Mouse (Mus musculus): ENCODE data around the gene Tmub1.

The Tmub1 gene

DNA sequence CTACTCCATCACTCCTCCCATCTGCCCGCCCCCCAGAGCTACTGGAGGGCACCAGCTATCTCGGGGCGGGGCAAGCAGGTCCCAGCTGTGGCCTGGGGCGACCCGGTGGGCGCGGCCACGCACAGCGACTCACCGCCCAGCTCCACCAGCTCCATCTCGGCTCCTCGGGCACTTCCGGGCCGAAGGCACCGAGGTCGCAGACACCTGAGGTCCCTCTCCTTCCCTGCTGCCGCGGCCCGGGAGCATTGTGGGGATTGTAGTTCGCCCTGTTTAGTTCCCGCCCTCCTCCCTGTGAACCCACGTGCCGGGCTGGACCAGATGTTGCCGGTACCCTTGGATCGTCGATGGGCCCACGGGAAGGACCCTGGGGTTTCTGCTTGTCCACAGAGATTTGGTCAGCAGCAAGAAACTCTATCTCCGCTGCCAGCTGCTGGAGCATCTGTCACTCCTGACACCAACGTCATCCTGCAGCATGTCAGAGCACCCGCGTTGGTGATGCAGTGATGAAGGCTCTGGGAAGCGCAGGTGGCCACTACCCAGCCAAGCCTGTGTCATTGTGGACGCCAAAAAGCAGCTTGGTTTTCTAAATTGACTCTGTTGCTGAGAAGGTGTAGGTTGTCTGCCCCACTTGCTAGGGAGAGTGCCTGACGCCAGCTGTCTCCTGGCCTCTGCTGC is at the start of gene Tmub1:
TSS of gene Tmub1 (minus strand) at position 231 of the 675 bp plus-strand sequence.
- DNase-seq (ENCODE audit: low read depth, low spot score), result no peak

- DNase-seq (ENCODE audit: low read depth, low spot score), result no peak
These were observed 49.1 kb upstream of the Tmub1 start for GRCm38 (mm10) chr5:24496756-24497155.

DNA sequence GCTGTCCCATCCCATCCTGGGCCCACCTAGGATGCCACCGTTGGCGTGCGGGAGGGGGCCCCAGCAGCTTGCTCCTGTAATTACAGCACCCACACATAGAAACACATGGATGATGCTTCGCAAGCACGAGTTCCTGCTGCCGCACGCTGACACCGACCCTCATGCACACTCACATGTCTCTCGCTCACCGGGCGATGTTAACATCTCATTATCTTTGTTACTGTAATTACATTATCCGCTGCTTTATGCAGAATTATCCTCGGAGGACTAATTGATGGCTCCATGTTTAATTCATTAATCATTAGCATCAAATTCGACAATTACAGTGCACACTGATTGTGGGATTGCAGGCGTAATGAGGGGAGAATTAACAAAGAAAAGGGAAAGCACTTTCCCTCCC is 47.4 kb upstream of the Tmub1 start:
- no peak for DNase-seq (ENCODE audit: low read depth, low spot score)

DNA sequence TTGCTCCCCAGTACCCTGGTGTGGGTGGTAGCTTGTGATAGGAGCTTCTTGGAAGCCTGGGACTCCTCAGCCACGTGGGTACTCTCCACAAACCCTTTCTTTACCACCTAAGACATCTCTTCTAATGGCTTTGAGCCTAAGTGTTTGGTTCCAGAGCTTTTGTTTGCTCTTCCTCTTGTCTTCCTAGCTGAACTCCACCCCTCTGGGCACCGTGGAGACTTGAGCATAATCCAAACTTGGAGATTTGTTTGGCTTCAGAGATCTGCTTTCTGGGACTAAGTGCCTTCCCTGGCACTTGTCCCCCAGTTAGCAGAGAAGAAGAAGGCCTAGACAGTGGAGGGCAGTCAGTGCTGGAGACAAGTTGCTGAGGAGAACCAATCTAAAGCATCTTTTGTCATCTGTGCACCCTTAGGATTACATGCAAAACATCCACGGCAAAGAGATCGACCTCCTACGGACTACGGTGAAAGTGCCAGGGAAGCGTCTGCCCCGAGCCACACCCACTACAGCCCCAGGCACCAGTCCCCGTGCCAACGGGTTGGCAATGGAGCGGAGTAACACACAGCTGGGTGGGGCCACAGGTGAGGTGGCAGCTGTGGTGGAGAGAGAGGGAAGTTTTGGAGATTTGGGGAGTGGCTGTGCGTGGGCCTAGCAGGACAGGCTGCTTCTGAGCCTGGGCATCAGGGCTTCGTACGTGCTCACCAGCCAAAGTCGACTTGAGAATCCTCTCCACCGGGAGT is 45.1 kb upstream of the Tmub1 start:
- no peak for DNase-seq (ENCODE audit: low read depth, low spot score)

- no peak for DNase-seq (ENCODE audit: low read depth, low spot score)
These were observed 42.8 kb upstream of the Tmub1 start for GRCm38 (mm10) chr5:24490413-24490920.

DNA sequence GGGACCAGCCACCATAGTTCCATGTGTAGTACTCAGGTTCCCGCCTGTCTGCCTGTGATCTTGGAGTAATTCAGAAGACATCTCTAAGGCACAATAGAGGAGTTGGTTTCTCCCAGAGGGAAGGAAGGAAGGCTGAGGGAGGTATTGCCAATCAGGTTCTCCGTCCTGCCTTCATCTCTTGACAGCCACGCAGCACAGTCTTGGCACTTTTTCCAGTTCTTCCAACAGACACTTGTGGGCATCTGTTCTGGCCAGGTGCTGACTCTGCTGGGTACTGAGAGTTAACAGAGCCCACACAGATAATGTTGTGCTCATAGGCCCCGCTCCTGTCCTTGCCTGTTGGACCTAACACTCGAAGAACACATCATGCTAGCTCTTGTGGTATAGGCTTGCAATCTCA is 39.1 kb upstream of the Tmub1 start:
- DNase-seq (ENCODE audit: low read depth, low spot score), result no peak

GRCm38 (mm10) chr5:24486097-24486496 is 38.4 kb upstream of the Tmub1 start:
- DNase-seq (ENCODE audit: low read depth, low spot score), result peak; percentile 78

DNA sequence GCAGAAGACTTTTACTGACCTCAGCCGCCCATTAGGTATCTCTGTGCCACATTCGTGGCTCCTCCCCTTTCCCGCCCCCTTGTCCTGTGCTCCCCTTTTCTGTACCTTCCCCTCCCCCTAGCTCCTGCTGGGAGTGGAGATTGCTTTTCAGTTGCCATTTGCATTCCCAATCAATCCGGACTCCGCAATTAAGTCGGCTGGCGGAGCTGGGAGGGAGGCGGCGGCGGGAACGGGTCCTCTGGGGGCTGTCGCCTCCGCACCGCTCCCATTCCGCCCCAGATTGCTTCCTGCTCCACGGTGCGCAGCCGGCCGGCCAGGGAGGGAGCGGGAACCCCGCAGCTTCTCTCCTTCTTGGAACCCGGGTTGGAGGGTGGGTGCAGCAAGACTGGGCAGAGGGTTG is 37.3 kb upstream of the Tmub1 start:
- DNase-seq (ENCODE audit: low read depth, low spot score), result no peak

- peak; percentile 61 for DNase-seq (ENCODE audit: low read depth, low spot score)
These were observed 35.7 kb upstream of the Tmub1 start for GRCm38 (mm10) chr5:24483326-24483725.

DNA sequence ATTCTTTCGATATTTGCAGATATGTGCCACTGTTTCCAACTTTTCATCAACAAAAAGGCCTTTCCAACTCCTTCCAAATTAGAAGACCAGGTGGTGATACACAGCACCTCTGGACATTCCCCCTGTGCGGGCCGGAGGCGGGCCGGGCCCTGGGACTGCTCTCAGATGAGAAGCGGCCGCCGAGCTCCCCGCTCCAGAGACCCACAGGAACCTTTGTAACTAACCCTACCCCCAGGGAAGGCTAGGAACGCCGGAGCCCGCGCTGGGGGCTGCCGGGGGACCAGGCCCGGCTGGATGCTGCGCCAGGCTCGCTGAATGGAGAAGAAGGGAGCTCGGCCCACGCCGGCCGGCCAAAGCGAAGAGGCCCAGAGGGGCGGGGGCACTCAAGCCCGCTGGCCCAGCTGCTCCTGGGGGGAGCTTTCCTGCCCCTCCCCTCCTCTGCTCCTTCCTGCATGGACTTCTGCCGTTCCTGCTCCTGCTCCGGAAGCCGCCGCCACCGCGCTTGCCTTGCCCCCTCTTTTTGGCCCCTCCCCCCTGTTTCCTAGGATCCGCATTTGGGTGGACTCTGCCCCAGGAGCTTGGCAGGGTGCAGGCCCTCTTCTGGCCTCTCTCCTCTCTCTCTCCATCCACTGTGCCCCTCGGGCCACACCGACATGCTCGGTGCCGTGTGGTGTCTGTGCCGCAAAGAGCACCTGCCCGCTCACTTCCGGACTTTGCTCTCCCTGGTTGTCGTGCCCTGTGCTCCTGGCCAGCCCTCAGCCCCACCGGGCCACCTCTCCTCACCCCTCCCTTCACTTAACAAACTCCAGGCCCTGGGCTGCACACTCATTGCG is 34.8 kb upstream of the Tmub1 start:
- no peak for DNase-seq (ENCODE audit: low read depth, low spot score)

GRCm38 (mm10) chr5:24481647-24482046 is 34.0 kb upstream of the Tmub1 start:
- peak; percentile 61 for DNase-seq (ENCODE audit: low read depth, low spot score)

GRCm38 (mm10) chr5:24477909-24478308 is 30.3 kb upstream of the Tmub1 start:
- DNase-seq (ENCODE audit: low read depth, low spot score), result no peak

- DNase-seq (ENCODE audit: low read depth, low spot score), result no peak
These were observed 28.0 kb upstream of the Tmub1 start for GRCm38 (mm10) chr5:24475476-24476241.

DNA sequence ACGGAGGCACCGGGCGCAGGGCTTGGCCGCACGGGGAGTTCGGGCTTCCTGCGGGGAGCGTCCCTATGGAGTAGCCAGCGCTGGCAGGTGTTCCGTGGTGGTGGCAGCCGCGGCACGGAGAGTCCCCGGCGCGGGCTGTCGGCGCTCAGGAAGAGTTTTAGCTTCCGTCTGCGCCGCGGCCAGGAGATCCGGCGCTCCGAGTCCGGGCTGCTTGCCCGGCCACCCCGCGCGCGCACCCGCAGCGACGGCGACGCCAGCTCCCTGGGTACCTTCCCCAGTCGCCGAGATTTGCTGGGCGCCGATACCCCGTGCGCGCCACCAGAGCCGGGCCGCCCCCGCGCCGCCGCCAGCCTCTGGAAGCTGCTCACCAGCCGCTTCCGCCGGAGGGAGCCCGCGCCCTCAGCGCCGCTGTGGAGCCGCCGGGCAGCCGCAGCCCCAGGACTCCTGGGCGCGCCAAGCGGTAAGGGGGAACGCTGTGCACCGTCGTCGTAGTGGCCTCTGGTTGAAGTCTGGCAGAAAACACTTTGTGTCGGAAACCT is 27.1 kb upstream of the Tmub1 start:
- DNase-seq (ENCODE audit: low read depth, low spot score), result no peak

GRCm38 (mm10) chr5:24474025-24474722 is 26.5 kb upstream of the Tmub1 start:
- no peak for DNase-seq (ENCODE audit: low read depth, low spot score)

GRCm38 (mm10) chr5:24472884-24473619 is 25.4 kb upstream of the Tmub1 start:
- no peak for DNase-seq (ENCODE audit: low read depth, low spot score)

- peak; percentile 70 for DNase-seq (ENCODE audit: low read depth, low spot score)
These were observed 22.9 kb upstream of the Tmub1 start for GRCm38 (mm10) chr5:24470600-24470999.

DNA sequence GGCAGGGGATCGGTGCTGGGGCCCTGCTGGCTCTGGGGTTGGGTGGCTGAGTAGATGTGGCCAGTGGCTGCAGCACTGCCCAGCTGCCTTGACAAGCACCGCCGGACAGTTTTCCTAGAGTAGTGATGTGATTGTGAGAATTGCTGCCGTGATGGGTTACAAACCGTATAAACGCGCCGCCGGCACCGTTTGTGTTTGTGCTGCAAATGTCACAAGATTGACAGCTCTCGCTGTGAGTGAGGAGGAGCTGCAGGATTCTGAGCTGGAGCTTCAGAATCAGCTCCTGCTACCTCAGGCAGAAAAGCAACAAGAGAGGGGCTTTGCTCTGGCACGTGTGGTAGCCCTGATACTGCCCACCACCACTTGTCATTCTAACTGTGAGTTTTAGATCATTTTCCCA is 19.1 kb upstream of the Tmub1 start:
- no peak for DNase-seq (ENCODE audit: low read depth, low spot score)

DNA sequence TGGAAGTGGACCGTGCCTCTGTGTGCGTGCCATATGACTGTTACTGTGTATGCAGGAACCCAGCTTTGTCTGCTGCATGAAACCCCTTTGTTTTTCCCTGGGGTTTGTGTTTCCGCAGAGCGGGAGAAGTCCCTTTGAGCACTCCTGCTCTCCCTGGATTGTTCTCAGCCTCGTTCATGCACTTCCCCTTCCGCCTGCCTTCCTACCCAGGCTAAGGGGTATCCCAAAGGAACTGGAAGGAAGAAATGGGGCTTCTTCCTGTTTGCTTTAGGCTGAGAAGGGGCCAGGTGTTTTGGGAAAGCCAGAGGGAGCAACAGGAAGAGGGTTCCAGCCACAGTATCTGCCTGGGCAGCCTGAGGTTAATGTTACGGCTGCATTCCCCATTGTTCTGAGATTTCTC is 8.0 kb upstream of the Tmub1 start:
- no peak for DNase-seq (ENCODE audit: low read depth, low spot score)

DNA sequence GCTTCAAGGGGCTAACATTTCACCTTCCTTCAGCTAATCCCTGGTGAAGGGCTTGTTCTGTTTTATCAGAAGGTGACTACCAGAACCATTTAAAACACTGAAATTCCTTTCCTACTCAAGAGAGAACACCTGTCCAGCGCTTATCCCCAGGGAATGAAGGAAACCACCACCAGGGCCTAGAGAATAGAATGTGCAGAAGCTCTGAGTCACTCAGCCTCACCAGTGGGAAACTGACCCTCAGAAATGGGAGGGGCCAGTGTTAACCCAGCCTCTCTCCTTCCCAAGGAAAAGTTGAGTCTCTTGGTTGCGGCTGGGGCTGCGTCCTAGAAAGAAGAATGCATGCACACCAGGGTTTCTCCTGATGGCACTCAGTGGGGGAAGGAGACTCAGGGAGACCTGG is 7.4 kb upstream of the Tmub1 start:
- no peak for DNase-seq (ENCODE audit: low read depth, low spot score)

Data from embryo, embryonic 11.5 days (tissue).